8 mouse cellular contexts compared by ENCODE assay signal in genomic region chr19:56652034-56652962, GRCm38 (mm10).
A peak's percentile ranks its signal among the peaks of the same experiment; 100 is the strongest.
DNase-seq lines count a peak whose midpoint lies in the region; ATAC-seq and TF ChIP-seq lines count a peak whose summit lies in the region.

No protein-coding gene starts in this region.

- H3K4me2 ChIP-seq in heart, embryonic 16.5 days (ENCODE audit: low read depth, low read length): peak overlapping the region; percentile 48

- no peaks in the 10 kb centered on the region for H3K9me3 ChIP-seq in ES-E14 (ENCODE audit: control insufficient read depth, insufficient read depth, low read depth, low read length)
- 0 out of 2 replicates have a peak, but pooled peaks cover 2% of the 10 kb centered on the region for H3K9me3 ChIP-seq in heart, embryonic 16.5 days (replicated peaks; ENCODE audit: control insufficient read depth, low read length)

- H3K4me1 ChIP-seq in ES-E14 (ENCODE audit: control insufficient read depth in 2 of 2, insufficient read depth in 2 of 2, low read length in 2 of 2, poor library complexity in 1 of 2): peaks cover 0 to 4% of the 10 kb centered on the region in 2 experiments; a peak in 1 of 4 replicates
- peaks cover 12% of the 10 kb centered on the region for H3K4me1 ChIP-seq in heart, embryonic 16.5 days (ENCODE audit: control insufficient read depth, insufficient read depth, low read length)

- no peak for DNase-seq in ES-E14 (ENCODE audit: low read depth, low spot score)
- peak; percentile 46 for DNase-seq in fibroblast of lung, adult 2 months (ENCODE audit: low read depth)
- DNase-seq in kidney, postnatal 14 days: peak; percentile 71
- DNase-seq in lung, postnatal 4 days: peak; percentile 66 to 91
- DNase-seq in adrenal gland, postnatal 36 days: no peak
- DNase-seq in c-Kit-positive CD71-positive TER-119-positive erythroid progenitor cells, embryonic 14.5 days (ENCODE audit: low spot score): no peak
- DNase-seq in cerebellum, postnatal 36 days: no peak

- in situ Hi-C loops in ES-E14 (cut with MboI; ENCODE audit: low sequenced_read_pairs in 2 of 2, unreplicated experiment in 2 of 2): no loop called here

- H3K27me3 ChIP-seq in heart, embryonic 16.5 days (ENCODE audit: control insufficient read depth, insufficient read depth, low read length): no peaks in the 10 kb centered on the region

- no peak overlapping the region for H3K4me3 ChIP-seq in ES-E14 (ENCODE audit: insufficient read depth in 1 of 2, low read depth in 1 of 2, low read length in 2 of 2, poor library complexity in 1 of 2, severe bottlenecking in 1 of 2)
- H3K4me3 ChIP-seq in heart, embryonic 16.5 days (ENCODE audit: low read length): peak overlapping the region; percentile 35

- H3K27ac ChIP-seq in ES-E14 (ENCODE audit: insufficient read depth, low read depth, low read length, poor library complexity, severe bottlenecking): no peak overlapping the region
- H3K27ac ChIP-seq in heart, embryonic 16.5 days (ENCODE audit: low read length): peak overlapping the region; percentile 43; the same call in 1 of the 2 replicates

- WGBS in heart, embryonic 16.5 days: 21% methylated on average over 19 of the region's 19 CpGs

- ATAC-seq in heart, embryonic 16.5 days (replicated peaks; ENCODE audit: extremely low read depth, insufficient read depth, low FRiP score): peak; percentile 77

- H3K9ac ChIP-seq in ES-E14 (ENCODE audit: insufficient read depth, low read depth, low read length, poor library complexity, severe bottlenecking): no peak overlapping the region
- peak overlapping the region; percentile 59 for H3K9ac ChIP-seq in heart, embryonic 16.5 days (ENCODE audit: low read length)

- H3K36me3 ChIP-seq in ES-E14 (ENCODE audit: control insufficient read depth, insufficient read depth, low read length, poor library complexity, severe bottlenecking): no peaks in the 10 kb centered on the region
- no peaks in the 10 kb centered on the region for H3K36me3 ChIP-seq in heart, embryonic 16.5 days (ENCODE audit: control insufficient read depth, insufficient read depth)

TF ChIP-seq in ES-E14, 5 proteins besides CTCF, POLR2A, EP300 and RAD21:
- TF ChIP-seq CHD2 (IDR thresholded peaks at IDR 0.05; ENCODE audit: low read depth, low read length) (no peak), ZC3H11A (IDR thresholded peaks at IDR 0.05; ENCODE audit: borderline replicate concordance, low read depth, low read length) (no peak), HCFC1 (IDR thresholded peaks at IDR 0.05; ENCODE audit: borderline replicate concordance, insufficient read depth, low read length) (no peak), MAFK (IDR thresholded peaks at IDR 0.05; ENCODE audit: insufficient read depth, low read depth, low read length) (no peak), ZNF384 (IDR thresholded peaks at IDR 0.05; ENCODE audit: low read depth, low read length) (peak; percentile 85)

Comparison
In these comparisons a context has a peak if more than half of its experiments do, and no peak if none do; other contexts are left out.
1. DNase-seq: peak in fibroblast of lung, adult 2 months (single experiment), kidney, postnatal 14 days (single experiment) and lung, postnatal 4 days (2 of 2); none in ES-E14 (single experiment), adrenal gland, postnatal 36 days (0 of 2), c-Kit-positive CD71-positive TER-119-positive erythroid progenitor cells, embryonic 14.5 days (single experiment) and cerebellum, postnatal 36 days (0 of 2).